Mouse (Mus musculus): ENCODE results near the gene Rhoa.
"Not testable (repeated sequence)": the region's sequence is repeated elsewhere in the genome, so short reads cannot be mapped to it uniquely, and the experiment has no call there.

Gene Rhoa

GRCm38 (mm10) chr9:108287526-108288238 lies 18.2 kb upstream of the Rhoa start:
- DNase-seq (ENCODE audit: low spot score in 2 of 2) = not testable (repeated sequence)

GRCm38 (mm10) chr9:108289347-108289746 lies 16.6 kb upstream of the Rhoa start:
- no peak for DNase-seq (ENCODE audit: low spot score in 2 of 2)

- peak; percentile 96 to 97 for DNase-seq (ENCODE audit: low spot score in 2 of 2)
Measured at GRCm38 (mm10) chr9:108290016-108290750, 15.7 kb upstream of the Rhoa start, which contains the start of gene Nicn1. Gene Nicn1, plus strand, starts transcription at chr9:108290429.

GRCm38 (mm10) chr9:108290773-108291172 lies 15.2 kb upstream of the Rhoa start:
- DNase-seq (ENCODE audit: low spot score in 2 of 2) = no peak

GRCm38 (mm10) chr9:108296453-108297355 lies 9.2 kb upstream of the Rhoa start, which contains the start of gene Amt:
Gene Amt, plus strand, starts transcription at chr9:108296853.
- peak; percentile 39 to 40 for DNase-seq (ENCODE audit: low spot score in 2 of 2)

GRCm38 (mm10) chr9:108301853-108302252 lies 4.1 kb upstream of the Rhoa start:
- no peak for DNase-seq (ENCODE audit: low spot score in 2 of 2)

GRCm38 (mm10) chr9:108304716-108305115 lies 1.2 kb upstream of the Rhoa start:
- DNase-seq (ENCODE audit: low spot score in 2 of 2) = no peak

- no peak for DNase-seq (ENCODE audit: low spot score in 2 of 2)
Measured at GRCm38 (mm10) chr9:108305170-108305569, 759 bp upstream of the Rhoa start.

- peak in 1 of 2 experiments; percentile 33 for DNase-seq (ENCODE audit: low spot score in 2 of 2)
Measured at GRCm38 (mm10) chr9:108306571-108306980, 647 bp downstream of the Rhoa start.

- no peak for DNase-seq (ENCODE audit: low spot score in 2 of 2)
Measured at GRCm38 (mm10) chr9:108307021-108307807, 1.3 kb downstream of the Rhoa start.

GRCm38 (mm10) chr9:108308141-108308540 lies 2.2 kb downstream of the Rhoa start:
- DNase-seq (ENCODE audit: low spot score in 2 of 2) = no peak

GRCm38 (mm10) chr9:108317572-108317971 lies 11.6 kb downstream of the Rhoa start:
- no peak for DNase-seq (ENCODE audit: low spot score in 2 of 2)

- DNase-seq (ENCODE audit: low spot score in 2 of 2) = no peak
Measured at GRCm38 (mm10) chr9:108318462-108318861, 12.5 kb downstream of the Rhoa start.

GRCm38 (mm10) chr9:108322054-108322453 lies 16.1 kb downstream of the Rhoa start:
- DNase-seq (ENCODE audit: low spot score in 2 of 2) = not testable (repeated sequence)

GRCm38 (mm10) chr9:108324784-108325183 lies 18.9 kb downstream of the Rhoa start:
- no peak for DNase-seq (ENCODE audit: low spot score in 2 of 2)

GRCm38 (mm10) chr9:108325811-108326210 lies 19.9 kb downstream of the Rhoa start:
- no peak for DNase-seq (ENCODE audit: low spot score in 2 of 2)

GRCm38 (mm10) chr9:108337848-108338550 lies 32.1 kb downstream of the Rhoa start:
- no peak for DNase-seq (ENCODE audit: low spot score in 2 of 2)

- no peak for DNase-seq (ENCODE audit: low spot score in 2 of 2)
Measured at GRCm38 (mm10) chr9:108338551-108338885, 32.6 kb downstream of the Rhoa start.

GRCm38 (mm10) chr9:108338886-108339781 lies 33.2 kb downstream of the Rhoa start, which contains the start of gene Gpx1:
Gene Gpx1, plus strand, starts transcription at chr9:108338903.
- DNase-seq (ENCODE audit: low spot score in 2 of 2) = peak; percentile 79 to 86
